Comparison of ENCODE assay signal across 14 mouse cellular contexts in genomic region chr12:13639336-13639735, GRCm38 (mm10).
DNase-seq lines count a peak whose midpoint lies in the region; ATAC-seq and TF ChIP-seq lines count a peak whose summit lies in the region.
"Had no signal": no experiment of that assay in that cellular context is flagged by ENCODE, and none has a peak within 500 bp of the region (broad histone marks: within the 10 kb centered on the region; RNA-seq: fewer than 3 reads in every experiment).

No protein-coding gene starts in this region.

- H3K9me3 ChIP-seq in midbrain, embryonic 14.5 days (ENCODE audit: control insufficient read depth, low read length) = no peaks in the 10 kb centered on the region
- no peaks in the 10 kb centered on the region for H3K9me3 ChIP-seq in midbrain, embryonic 13.5 days
- no peaks in the 10 kb centered on the region for H3K9me3 ChIP-seq in embryonic facial prominence, embryonic 10.5 days
- no peaks in the 10 kb centered on the region for H3K9me3 ChIP-seq in heart, embryonic 12.5 days (replicated peaks)
- H3K9me3 ChIP-seq: forebrain, embryonic 10.5 days; hindbrain, embryonic 15.5 days had no signal

- H3K4me3 ChIP-seq in midbrain, embryonic 14.5 days (replicated peaks; ENCODE audit: low read depth, low read length) = no peak overlapping the region
- no peak overlapping the region for H3K4me3 ChIP-seq in midbrain, embryonic 13.5 days (replicated peaks)
- H3K4me3 ChIP-seq in embryonic facial prominence, embryonic 10.5 days = no peak overlapping the region
- no peak overlapping the region for H3K4me3 ChIP-seq in left cerebral cortex, adult 2 months
- H3K4me3 ChIP-seq in heart, embryonic 12.5 days = no peak overlapping the region
- H3K4me3 ChIP-seq: forebrain, embryonic 10.5 days; hindbrain, embryonic 15.5 days had no signal

- H3K4me1 ChIP-seq in midbrain, embryonic 14.5 days (ENCODE audit: control insufficient read depth, insufficient read depth, low read length) = no peaks in the 10 kb centered on the region
- no peaks in the 10 kb centered on the region for H3K4me1 ChIP-seq in midbrain, embryonic 13.5 days (replicated peaks)
- no peaks in the 10 kb centered on the region for H3K4me1 ChIP-seq in embryonic facial prominence, embryonic 10.5 days
- H3K4me1 ChIP-seq in heart, embryonic 12.5 days (replicated peaks) = no peaks in the 10 kb centered on the region
- H3K4me1 ChIP-seq: forebrain, embryonic 10.5 days; hindbrain, embryonic 15.5 days had no signal

- intact Hi-C loops in left cerebral cortex, adult 2 months (cut with DNase I) = no loop called here

- peak; percentile 22 for DNase-seq in adrenal gland, postnatal 14 days
- DNase-seq in adrenal gland, postnatal 25 days = no peak
- peak; percentile 18 for DNase-seq in midbrain, embryonic 14.5 days
- DNase-seq in embryonic facial prominence, embryonic 10.5 days (ENCODE audit: low spot score) = peak; percentile 22
- DNase-seq in layer of hippocampus, postnatal 25 days (ENCODE audit: extremely low spot score in 1 of 2, low spot score in 1 of 2) = no peak
- DNase-seq in left cerebral cortex, adult 2 months (ENCODE audit: extremely low spot score in 1 of 2, low spot score in 2 of 2) = no peak
- DNase-seq: B cell, adult 2 months; cerebellum, postnatal 25 days; lung, adult 2 months had no signal

- no peaks in the 10 kb centered on the region for H3K27me3 ChIP-seq in midbrain, embryonic 14.5 days (ENCODE audit: control insufficient read depth, insufficient read depth, low read length)
- H3K27me3 ChIP-seq in midbrain, embryonic 13.5 days = no peaks in the 10 kb centered on the region
- H3K27me3 ChIP-seq in embryonic facial prominence, embryonic 10.5 days (replicated peaks; ENCODE audit: low read depth, poor library complexity, severe bottlenecking) = no peaks in the 10 kb centered on the region
- H3K27me3 ChIP-seq in heart, embryonic 12.5 days (replicated peaks) = no peaks in the 10 kb centered on the region
- H3K27me3 ChIP-seq: hindbrain, embryonic 15.5 days had no signal

- 58% methylated on average over 1 of the region's 1 CpGs for WGBS in midbrain, embryonic 14.5 days
- 63% methylated on average over 1 of the region's 1 CpGs for WGBS in midbrain, embryonic 13.5 days
- WGBS in embryonic facial prominence, embryonic 10.5 days = 62% methylated on average over 1 of the region's 1 CpGs
- WGBS in heart, embryonic 12.5 days = 45% methylated on average over 1 of the region's 1 CpGs

- no peak overlapping the region for H3K4me2 ChIP-seq in midbrain, embryonic 14.5 days (ENCODE audit: low read length)
- no peak overlapping the region for H3K4me2 ChIP-seq in midbrain, embryonic 13.5 days (replicated peaks)
- no peak overlapping the region for H3K4me2 ChIP-seq in heart, embryonic 12.5 days
- H3K4me2 ChIP-seq: hindbrain, embryonic 15.5 days had no signal

- no peak overlapping the region for H3K9ac ChIP-seq in midbrain, embryonic 14.5 days (replicated peaks; ENCODE audit: low read length)
- H3K9ac ChIP-seq in midbrain, embryonic 13.5 days (replicated peaks) = no peak overlapping the region
- H3K9ac ChIP-seq in heart, embryonic 12.5 days = no peak overlapping the region
- H3K9ac ChIP-seq: hindbrain, embryonic 15.5 days had no signal

- TF ChIP-seq CTCF in left cerebral cortex, adult 2 months (IDR thresholded peaks at IDR 0.05) = no peak

- H3K36me3 ChIP-seq in midbrain, embryonic 14.5 days (ENCODE audit: control insufficient read depth, insufficient read depth, low read length) = no peaks in the 10 kb centered on the region
- no peaks in the 10 kb centered on the region for H3K36me3 ChIP-seq in midbrain, embryonic 13.5 days
- H3K36me3 ChIP-seq in embryonic facial prominence, embryonic 10.5 days (replicated peaks) = no peaks in the 10 kb centered on the region
- H3K36me3 ChIP-seq in heart, embryonic 12.5 days = no peaks in the 10 kb centered on the region
- H3K36me3 ChIP-seq: forebrain, embryonic 10.5 days; hindbrain, embryonic 15.5 days had no signal

- ATAC-seq in midbrain, embryonic 14.5 days (ENCODE audit: low FRiP score, low TSS enrichment) = no peak
- ATAC-seq in midbrain, embryonic 13.5 days = no peak
- no peak for ATAC-seq in heart, embryonic 12.5 days (ENCODE audit: insufficient number of reproducible peaks, low FRiP score)
- ATAC-seq: midbrain, embryonic 16.5 days had no signal

- no peak overlapping the region for H3K27ac ChIP-seq in midbrain, embryonic 14.5 days (replicated peaks; ENCODE audit: low read depth, low read length)
- no peak overlapping the region for H3K27ac ChIP-seq in midbrain, embryonic 13.5 days
- H3K27ac ChIP-seq in embryonic facial prominence, embryonic 10.5 days (replicated peaks) = no peak overlapping the region
- no peak overlapping the region for H3K27ac ChIP-seq in left cerebral cortex, adult 2 months
- no peak overlapping the region for H3K27ac ChIP-seq in heart, embryonic 12.5 days (ENCODE audit: poor library complexity, severe bottlenecking)
- H3K27ac ChIP-seq: forebrain, embryonic 10.5 days; hindbrain, embryonic 15.5 days had no signal

Comparison
In these comparisons a context has a peak if more than half of its experiments do, and no peak if none do; other contexts are left out.
1. DNase-seq: peak in adrenal gland, postnatal 14 days (single experiment), midbrain, embryonic 14.5 days (single experiment) and embryonic facial prominence, embryonic 10.5 days (single experiment); none in adrenal gland, postnatal 25 days (single experiment), layer of hippocampus, postnatal 25 days (0 of 2) and left cerebral cortex, adult 2 months (0 of 2).